Mouse (Mus musculus) neutrophil, adult 5-6 weeks (primary cell): ENCODE data around the gene Nup210. TPM values are rescaled to one million over a fixed set of nuclear protein-coding genes. Genes with fewer than 3 reads are reported as not detected.

Experiments
- ATAC-seq: fragments of 151-379, 151-347 bp; 2 replicates; pipeline ENCODE4 v1.8.0; 2017; ENCODE audit warnings: mild to moderate bottlenecking, moderate TSS enrichment; ENCODE audit not compliant: insufficient number of reproducible peaks, poor library complexity, low FRiP score, severe bottlenecking; ENCODE audit errors: extremely low read depth
- total RNA-seq: library from RNA; stranded (forward); fragments of 200-1000 nt; gene quantifications from 2 replicates; pipeline ENCODE4 v1.2.3, GENCODE M21; 2017

Gene Nup210
- total RNA-seq, 1 experiment from 2014 or later: 107 TPM

DNA sequence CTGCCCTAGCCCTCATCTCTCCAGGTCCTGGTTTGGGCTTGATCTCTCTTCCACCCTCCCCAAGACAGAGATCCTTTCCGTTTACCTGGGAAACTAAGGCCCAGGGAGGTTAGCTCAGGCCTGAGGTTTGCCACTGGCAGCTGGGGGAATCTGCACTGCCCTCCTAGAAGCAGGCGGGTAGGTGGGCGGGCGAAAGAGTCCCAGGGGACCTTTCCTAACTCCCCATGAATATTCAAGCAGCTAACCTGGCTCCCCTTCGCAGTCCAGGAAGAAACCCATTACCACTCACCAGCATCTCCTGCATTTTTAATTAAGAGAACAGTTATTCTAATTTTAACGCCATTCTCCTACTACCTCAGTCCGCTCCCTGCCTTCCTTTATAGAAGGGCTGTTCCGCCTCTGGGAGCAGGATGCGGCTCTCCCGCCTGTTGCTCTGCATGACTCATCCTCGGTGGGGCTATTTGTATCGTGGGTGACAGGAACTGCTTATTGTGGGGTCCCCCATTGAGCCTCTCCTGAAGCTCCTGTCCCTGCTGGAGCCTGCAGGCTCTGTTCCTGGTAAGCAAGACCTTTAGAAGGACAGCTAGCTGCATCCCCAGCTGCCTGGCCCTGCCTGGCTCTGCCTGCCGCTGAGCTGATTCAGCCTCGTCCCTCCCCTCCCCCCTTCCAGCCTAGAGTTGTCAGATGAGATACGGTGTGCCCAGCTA is 115.7 kb downstream of the Nup210 start:
- ATAC-seq: no peak

DNA sequence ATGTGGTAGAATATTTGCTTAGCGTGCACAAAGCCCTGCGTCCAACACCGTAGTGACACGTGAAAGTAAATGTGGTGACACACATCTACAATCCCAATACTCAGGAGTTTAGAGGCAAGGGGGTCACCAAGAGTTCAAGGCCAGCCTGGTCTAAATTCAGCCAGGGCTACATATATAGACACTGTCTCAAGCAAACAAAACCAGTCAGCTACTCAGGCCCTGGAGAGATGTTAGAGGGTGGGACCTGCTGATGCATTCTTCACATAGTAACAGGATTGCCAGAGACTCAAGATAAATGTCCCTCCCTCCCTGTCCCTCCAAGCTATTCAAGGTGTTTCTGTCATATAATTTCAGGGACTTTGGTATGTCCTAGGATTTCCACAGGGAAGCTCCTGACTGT is 117.5 kb downstream of the Nup210 start:
- no peak for ATAC-seq

DNA sequence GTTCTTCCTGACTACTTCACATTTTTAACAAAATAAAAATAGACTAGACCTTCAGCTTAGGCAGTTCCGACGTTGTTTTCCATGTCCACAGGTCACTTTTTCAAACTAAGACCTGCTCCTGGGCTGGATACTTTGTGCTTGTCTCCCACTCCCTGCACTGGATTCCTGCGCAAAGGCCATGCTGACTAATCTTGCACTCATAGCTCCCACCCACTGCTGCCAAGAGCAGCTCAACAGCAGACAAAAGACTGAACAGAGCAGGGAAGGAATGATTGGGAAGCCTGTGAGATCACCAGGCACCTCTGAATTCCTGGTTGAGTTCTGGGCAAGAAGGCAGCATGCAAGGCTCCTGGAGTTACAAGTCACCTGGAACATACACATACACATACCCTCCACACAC is 119.6 kb downstream of the Nup210 start:
- no peak for ATAC-seq

DNA sequence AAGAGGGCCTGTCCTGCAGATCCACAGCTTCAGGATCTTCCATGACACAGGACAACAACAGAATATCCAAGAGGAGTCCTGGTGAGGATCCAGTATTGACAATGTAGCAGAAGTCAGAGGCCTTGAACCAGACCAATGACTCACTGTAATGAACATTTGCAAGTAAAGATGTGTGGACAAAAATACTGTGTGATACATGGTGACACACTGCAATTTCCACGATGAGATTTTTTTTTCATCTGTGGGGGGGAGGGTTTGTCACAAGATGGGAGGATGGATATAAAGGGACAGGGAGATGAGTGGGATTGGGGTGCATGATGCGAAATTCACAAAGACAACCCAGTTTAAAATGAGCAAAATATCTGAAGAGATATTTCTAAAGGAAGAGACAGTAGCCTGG is 120.4 kb downstream of the Nup210 start:
- ATAC-seq: no peak

DNA sequence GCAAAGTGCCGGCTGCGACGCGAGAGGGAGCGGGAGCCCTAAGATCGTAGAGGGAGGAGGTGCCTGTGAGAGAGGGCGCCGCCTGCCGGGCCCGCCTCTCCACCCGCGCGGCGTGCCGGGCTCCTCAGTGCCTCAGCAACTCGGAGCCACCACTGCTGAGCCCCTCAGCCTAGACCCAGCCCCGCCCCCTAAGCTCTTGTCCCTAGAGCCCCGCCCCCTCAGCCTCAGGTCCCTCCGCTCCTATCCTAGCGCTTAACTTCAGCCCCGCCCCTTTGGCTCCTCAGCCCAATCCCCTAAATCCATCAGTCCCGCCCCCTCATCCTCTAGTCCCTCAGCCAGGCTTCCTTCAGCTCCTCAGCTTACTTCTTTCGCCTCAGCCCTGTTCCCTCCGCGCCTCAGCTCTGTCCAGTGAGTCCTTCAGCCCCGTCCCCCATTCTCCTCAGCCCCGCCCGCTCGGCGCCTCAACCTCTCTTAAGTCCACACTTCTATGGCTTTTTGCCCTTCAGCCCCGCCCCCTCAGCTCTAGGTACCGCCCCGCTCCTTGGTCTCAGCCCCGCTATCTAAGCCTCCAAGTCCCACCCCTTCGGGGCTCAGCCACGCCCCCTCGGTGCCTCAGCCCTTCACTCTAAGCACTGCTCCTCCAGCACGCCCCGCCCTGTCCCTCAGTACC is 127.8 kb downstream of the Nup210 start, which contains the start of gene Iqsec1:
Gene Iqsec1, minus strand, starts transcription at position 38 of the 670 bp plus-strand sequence.
- ATAC-seq: peak; percentile 43; the same call in 1 of the 2 replicates

DNA sequence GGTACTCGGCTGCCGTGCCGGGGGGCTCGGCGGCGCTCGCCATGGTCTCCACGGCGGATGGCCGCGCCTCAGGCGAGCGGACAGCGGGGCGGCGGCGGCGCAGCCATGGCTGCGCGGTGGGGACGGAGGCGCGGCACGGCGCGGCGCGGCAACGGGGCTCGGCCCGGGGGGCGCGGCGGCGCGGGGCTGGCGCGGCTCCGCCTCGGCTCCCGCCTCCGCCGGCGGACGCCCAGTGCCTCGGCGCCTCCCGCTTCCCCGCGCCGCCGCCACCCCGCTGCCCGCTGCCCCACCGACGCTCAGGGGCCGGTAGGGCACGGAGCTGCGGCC is 128.4 kb downstream of the Nup210 start:
- ATAC-seq: no peak

DNA sequence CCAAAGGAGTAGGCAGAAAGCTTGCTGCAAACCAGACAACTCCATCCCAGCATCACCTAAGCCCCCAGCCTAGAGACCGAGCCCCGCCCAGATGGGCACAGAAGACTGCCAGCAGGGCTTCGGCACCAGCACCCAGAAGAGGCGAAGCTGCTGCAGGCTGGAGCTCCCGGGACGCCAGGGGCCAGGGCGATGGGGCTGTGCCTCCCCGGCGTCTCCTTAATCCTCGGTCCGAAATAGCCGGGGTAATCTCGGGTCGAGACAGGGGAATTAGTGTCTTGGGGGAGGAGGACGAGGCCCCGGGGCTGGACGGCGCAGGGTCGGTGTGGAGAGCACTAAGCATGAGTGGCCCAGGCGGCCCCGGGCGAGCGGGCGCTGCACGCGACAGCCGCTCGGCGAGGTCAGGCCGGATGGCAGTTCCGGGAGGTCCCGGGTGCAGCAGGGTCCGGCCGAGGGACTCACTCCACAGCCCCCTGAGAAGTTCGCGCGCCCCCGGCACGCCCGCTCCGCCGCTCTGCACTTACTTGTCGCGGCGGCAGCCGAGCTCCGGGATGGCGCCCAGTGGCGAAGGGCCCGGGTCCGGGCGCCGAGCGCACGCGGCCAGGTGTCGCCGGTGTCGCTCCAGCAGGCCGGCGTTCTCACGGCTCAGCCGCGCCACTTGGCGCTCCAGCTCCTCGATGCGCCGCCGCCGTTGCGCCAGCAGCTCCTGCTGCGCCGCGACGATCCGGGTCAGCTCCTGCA is 128.9 kb downstream of the Nup210 start:
- ATAC-seq: no peak

DNA sequence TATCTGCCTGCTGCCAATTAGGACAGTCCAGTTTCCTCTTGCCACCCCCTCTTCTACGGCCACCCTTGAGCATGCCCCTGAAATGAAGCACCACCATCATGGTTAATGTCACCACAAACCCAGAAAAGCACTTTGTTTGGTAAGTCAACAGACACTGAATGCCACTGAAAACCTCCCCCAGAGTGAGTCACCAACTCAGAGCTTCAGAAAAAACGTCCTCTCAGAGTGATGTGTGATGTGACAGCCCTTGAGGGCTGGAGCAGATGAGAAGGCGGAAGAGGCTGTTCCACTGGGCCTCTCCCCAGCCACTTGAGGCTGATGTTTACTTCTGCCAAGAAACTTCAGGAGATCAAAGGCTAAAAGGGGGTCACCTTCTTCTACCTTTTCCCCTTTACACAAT is 132.5 kb downstream of the Nup210 start:
- ATAC-seq: no peak

DNA sequence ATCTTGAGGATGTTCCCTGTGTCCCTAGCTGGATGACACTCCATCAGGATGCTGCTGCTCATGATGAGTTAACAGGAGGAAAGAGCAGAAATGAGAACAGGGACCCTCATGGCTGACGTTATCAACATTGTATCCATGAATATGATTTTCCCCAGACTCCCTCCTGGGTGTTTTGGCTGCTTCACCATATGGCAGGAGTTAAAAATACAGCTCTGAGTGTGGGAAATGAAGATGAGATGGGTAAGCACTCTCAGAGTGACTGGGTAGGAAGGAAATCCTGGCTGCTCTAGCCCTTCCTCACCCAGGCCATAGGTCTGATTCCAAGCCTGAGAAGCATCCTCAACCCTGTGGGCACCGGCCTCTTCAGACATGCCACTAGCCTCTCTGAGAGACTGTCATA is 142.3 kb downstream of the Nup210 start:
- no peak for ATAC-seq

DNA sequence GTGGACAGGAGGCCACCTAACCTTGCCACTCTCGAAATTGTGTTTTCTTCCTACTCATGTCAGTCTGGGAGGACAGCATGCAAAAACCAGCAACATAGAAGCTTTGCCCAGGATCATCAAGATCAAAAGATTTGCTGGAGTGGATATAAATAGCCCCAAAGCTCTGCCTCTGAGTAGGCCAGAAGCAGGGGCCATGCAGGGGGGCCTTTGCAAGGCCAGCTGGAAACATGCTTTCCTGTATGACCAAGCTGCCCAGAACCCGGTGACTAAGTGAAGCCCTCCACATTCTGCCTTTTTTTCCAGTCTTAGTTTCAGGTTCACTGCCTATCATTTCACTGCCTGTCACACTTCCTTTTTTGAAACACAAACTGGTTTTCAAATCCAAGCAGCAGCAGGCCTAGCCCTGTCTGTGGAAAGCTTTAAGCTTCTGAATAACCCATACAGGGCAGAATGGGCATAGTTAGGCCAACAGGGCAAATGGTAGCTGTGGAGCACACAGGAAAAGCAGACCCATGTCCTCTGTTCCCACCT is 147.2 kb downstream of the Nup210 start:
- ATAC-seq: no peak

Other genes with a start within 250 kb of the Nup210 start
- gene Iqsec1, start 128.1 kb downstream of the Nup210 start, total RNA-seq: 167 and 184 TPM in 2 replicates
- gene Hdac11, start 39.8 kb upstream of the Nup210 start, total RNA-seq: 1.7 and 3.3 TPM in 2 replicates
- gene Fbln2, start 95.6 kb upstream of the Nup210 start, total RNA-seq: not detected in 2 replicates